Mouse (Mus musculus) regulatory T cell (primary cell): ENCODE measurements at regions not wholly inside any gene's neighbourhood (a gene's known extent, or its start where the extent isn't known, plus 50 kb on each side); places are given as distances from the start of the nearest gene placed in this dataset.

Source experiments
- in situ Hi-C: fragments of 300-600 bp; cut with MboI, MseI; formaldehyde crosslinking; loops from one replicate; pipeline ENCODE4 v1.15.1; 2025; ENCODE audit warnings: high pct_unique_total_duplicates

- in situ Hi-C loops, result no loop called here
Measured at GRCm38 (mm10) chr15:31841519-31841918, 239.9 kb downstream of the Fam173b start.

GRCm38 (mm10) chr15:31854764-31855163 lies 253.1 kb downstream of the Fam173b start:
- in situ Hi-C loops, result no loop called here

GRCm38 (mm10) chr15:31855188-31855587 lies 253.5 kb downstream of the Fam173b start:
- in situ Hi-C loops, result no loop called here

GRCm38 (mm10) chr15:31869100-31869499 lies 267.4 kb downstream of the Fam173b start:
- in situ Hi-C loops, result no loop called here

- in situ Hi-C loops, result no loop called here
Measured at GRCm38 (mm10) chr15:31869673-31870417, 268.2 kb downstream of the Fam173b start.

- in situ Hi-C loops, result no loop called here
Measured at GRCm38 (mm10) chr15:31875436-31875835, 273.8 kb downstream of the Fam173b start.

- in situ Hi-C loops, result no loop called here
Measured at GRCm38 (mm10) chr15:31880479-31880878, 278.8 kb downstream of the Fam173b start.

- in situ Hi-C loops, result no loop called here
Measured at GRCm38 (mm10) chr15:31882331-31882730, 280.7 kb downstream of the Fam173b start.

GRCm38 (mm10) chr15:31883516-31883915 lies 281.9 kb downstream of the Fam173b start:
- in situ Hi-C loops, result no loop called here

- in situ Hi-C loops, result no loop called here
Measured at GRCm38 (mm10) chr15:31898904-31899650, 278.0 kb upstream of the Tas2r119 start.

GRCm38 (mm10) chr15:31900325-31900724 lies 276.8 kb upstream of the Tas2r119 start:
- in situ Hi-C loops, result no loop called here

GRCm38 (mm10) chr15:31908432-31908831 lies 268.7 kb upstream of the Tas2r119 start:
- in situ Hi-C loops, result no loop called here

- in situ Hi-C loops, result no loop called here
Measured at GRCm38 (mm10) chr15:31911978-31912377, 265.1 kb upstream of the Tas2r119 start.

GRCm38 (mm10) chr15:31921485-31921884 lies 255.6 kb upstream of the Tas2r119 start:
- in situ Hi-C loops, result no loop called here

- in situ Hi-C loops, result no loop called here
Measured at GRCm38 (mm10) chr15:31960301-31960700, 216.8 kb upstream of the Tas2r119 start.

GRCm38 (mm10) chr15:31961963-31962362 lies 215.1 kb upstream of the Tas2r119 start:
- in situ Hi-C loops, result no loop called here

- in situ Hi-C loops, result no loop called here
Measured at GRCm38 (mm10) chr15:31964911-31965310, 212.2 kb upstream of the Tas2r119 start.

GRCm38 (mm10) chr15:31965542-31965941 lies 211.5 kb upstream of the Tas2r119 start:
- in situ Hi-C loops, result no loop called here

GRCm38 (mm10) chr15:31972891-31973290 lies 204.2 kb upstream of the Tas2r119 start:
- in situ Hi-C loops, result no loop called here

- in situ Hi-C loops, result no loop called here
Measured at GRCm38 (mm10) chr15:31973889-31974288, 203.2 kb upstream of the Tas2r119 start.

GRCm38 (mm10) chr15:31976461-31976860 lies 200.6 kb upstream of the Tas2r119 start:
- in situ Hi-C loops, result no loop called here

- in situ Hi-C loops, result no loop called here
Measured at GRCm38 (mm10) chr15:31977563-31977962, 199.5 kb upstream of the Tas2r119 start.

GRCm38 (mm10) chr15:31979961-31980360 lies 197.1 kb upstream of the Tas2r119 start:
- in situ Hi-C loops, result no loop called here
